Mouse (Mus musculus) embryonic facial prominence, embryonic 10.5 days (tissue): ENCODE data around the gene Rtl6. TPM values are rescaled to one million over a fixed set of nuclear protein-coding genes. Genes with fewer than 3 reads are reported as not detected.

Source experiments
- DNase-seq: peaks from one replicate; pipeline ENCODE4 v3.0.0-alpha.2; 2017; ENCODE audit warnings: low spot score
- H3K27ac ChIP-seq: fragments of 300-500 bp; sonication (generic); replicated peaks from 2 replicates; pipeline ENCODE4 v1.5.1; 2016; ENCODE audit warnings: mild to moderate bottlenecking
- H3K27me3 ChIP-seq: fragments of 300-500 bp; sonication (generic); replicated peaks from 2 replicates; pipeline ENCODE4 v1.6.1; 2016; ENCODE audit warnings: low read depth, mild to moderate bottlenecking; ENCODE audit not compliant: poor library complexity, severe bottlenecking
- H3K36me3 ChIP-seq: fragments of 300-500 bp; sonication (generic); replicated peaks from 2 replicates; pipeline ENCODE4 v1.6.1; 2016; ENCODE audit warnings: mild to moderate bottlenecking, moderate library complexity
- H3K4me1 ChIP-seq: fragments of 300-500 bp; sonication (generic); 2 replicates; pipeline ENCODE4 v1.6.1; 2016
- H3K4me3 ChIP-seq: fragments of 300-500 bp; sonication (generic); 2 replicates; pipeline ENCODE4 v1.5.1; 2016; ENCODE audit warnings: mild to moderate bottlenecking, moderate library complexity
- H3K9me3 ChIP-seq: fragments of 300-500 bp; sonication (generic); 2 replicates; pipeline ENCODE4 v1.6.1; 2016; ENCODE audit warnings: mild to moderate bottlenecking
- WGBS: fragments of 180-500 bp; shearing (Covaris S2); methylation state at CpG from one replicate; pipeline ENCODE4 v1.1.7; 2016; 5-methylcytosine and 5-hydroxymethylcytosine counted together
- polyA plus RNA-seq: library from polyadenylated mRNA; unstranded; fragments of >200 nt; fragmentation: Nextera tagmentation; extraction: Ambion mirVana; gene quantifications from 2 replicates; pipeline ENCODE4 v1.2.1, GENCODE M21; 2016

Rtl6 gene
- polyA plus RNA-seq, 1 experiment from 2014 or later: 26.0 TPM

- no peaks in the 10 kb centered on the region for H3K36me3 ChIP-seq
- peaks cover 5% of the 10 kb centered on the region; the same call in 1 of the 2 replicates for H3K4me1 ChIP-seq
- DNase-seq: no peak
- H3K27me3 ChIP-seq: 0 out of 2 replicates have a peak, but pooled peaks cover 10% of the 10 kb centered on the region
- H3K27ac ChIP-seq: no peak overlapping the region
- 63% methylated on average over 10 of the region's 10 CpGs for WGBS
- peaks cover 3% of the 10 kb centered on the region; the same call in 1 of the 2 replicates for H3K9me3 ChIP-seq
- no peak overlapping the region for H3K4me3 ChIP-seq
Observed at GRCm38 (mm10) chr15:84531535-84531934, 26.1 kb downstream of the Rtl6 start.

- H3K27ac ChIP-seq: no peak overlapping the region
- no peaks in the 10 kb centered on the region for H3K36me3 ChIP-seq
- DNase-seq: no peak
- H3K27me3 ChIP-seq: 0 out of 2 replicates have a peak, but pooled peaks cover 15% of the 10 kb centered on the region
- H3K9me3 ChIP-seq: no peaks in the 10 kb centered on the region
- WGBS: 81% methylated on average over 14 of the region's 14 CpGs
- no peak overlapping the region for H3K4me3 ChIP-seq
- H3K4me1 ChIP-seq: peaks cover 12% of the 10 kb centered on the region; the same call in 1 of the 2 replicates
Observed at GRCm38 (mm10) chr15:84526921-84527320, 30.7 kb downstream of the Rtl6 start.

GRCm38 (mm10) chr15:84525222-84525883 lies 32.3 kb downstream of the Rtl6 start:
- Histone ChIP-seq H3K27ac (no peak overlapping the region), H3K27me3 (0 out of 2 replicates have a peak, but pooled peaks cover 15% of the 10 kb centered on the region), H3K36me3 (no peaks in the 10 kb centered on the region), H3K4me3 (no peak overlapping the region), H3K9me3 (no peaks in the 10 kb centered on the region), H3K4me1 (peaks cover 17% of the 10 kb centered on the region; the same call in 1 of the 2 replicates)
- no peak for DNase-seq
- WGBS: 69% methylated on average over 5 of the region's 5 CpGs

GRCm38 (mm10) chr15:84522953-84523689 lies 34.5 kb downstream of the Rtl6 start:
- peaks cover 22% of the 10 kb centered on the region for H3K4me1 ChIP-seq
- no peak overlapping the region for H3K27ac ChIP-seq
- 89% methylated on average over 8 of the region's 8 CpGs for WGBS
- DNase-seq: no peak
- no peaks in the 10 kb centered on the region for H3K36me3 ChIP-seq
- H3K27me3 ChIP-seq: 0 out of 2 replicates have a peak, but pooled peaks cover 10% of the 10 kb centered on the region
- H3K9me3 ChIP-seq: no peaks in the 10 kb centered on the region
- H3K4me3 ChIP-seq: no peak overlapping the region

GRCm38 (mm10) chr15:84521486-84521885 lies 36.1 kb downstream of the Rtl6 start:
- Histone ChIP-seq H3K27me3 (peaks cover 13% of the 10 kb centered on the region), H3K4me1 (peaks cover 19% of the 10 kb centered on the region), H3K36me3 (no peaks in the 10 kb centered on the region), H3K27ac (no peak overlapping the region), H3K9me3 (no peaks in the 10 kb centered on the region), H3K4me3 (no peak overlapping the region)
- DNase-seq: no peak
- whole genome bisulfite sequencing: 84% methylated on average over 4 of the region's 4 CpGs

- H3K9me3 ChIP-seq: no peaks in the 10 kb centered on the region
- WGBS: 77% methylated on average over 8 of the region's 8 CpGs
- H3K27me3 ChIP-seq: peaks cover 14% of the 10 kb centered on the region
- H3K4me3 ChIP-seq: no peak overlapping the region
- no peak overlapping the region for H3K27ac ChIP-seq
- peaks cover 14% of the 10 kb centered on the region for H3K4me1 ChIP-seq
- DNase-seq: no peak
- H3K36me3 ChIP-seq: no peaks in the 10 kb centered on the region
Observed at GRCm38 (mm10) chr15:84518540-84518939, 39.1 kb downstream of the Rtl6 start.

GRCm38 (mm10) chr15:84512626-84513296 lies 44.9 kb downstream of the Rtl6 start:
- peak; percentile 46 for DNase-seq

GRCm38 (mm10) chr15:84509981-84510380 lies 47.6 kb downstream of the Rtl6 start:
- WGBS: 71% methylated on average over 16 of the region's 16 CpGs
- DNase-seq: no peak
- no peaks in the 10 kb centered on the region for H3K9me3 ChIP-seq
- no peak overlapping the region for H3K27ac ChIP-seq
- H3K4me1 ChIP-seq: peaks cover 55% of the 10 kb centered on the region
- H3K36me3 ChIP-seq: no peaks in the 10 kb centered on the region
- H3K27me3 ChIP-seq: peaks cover 19% of the 10 kb centered on the region
- H3K4me3 ChIP-seq: no peak overlapping the region

More at GRCm38 (mm10) chr15:84512626-84513296, 44.9 kb downstream of the Rtl6 start:
- peak overlapping the region; percentile 11; the same call in 1 of the 2 replicates for H3K27ac ChIP-seq
- H3K36me3 ChIP-seq: no peaks in the 10 kb centered on the region
- peaks cover 48% of the 10 kb centered on the region for H3K4me1 ChIP-seq
- peaks cover 29% of the 10 kb centered on the region for H3K27me3 ChIP-seq
- 41% methylated on average over 5 of the region's 5 CpGs for WGBS
- no peaks in the 10 kb centered on the region for H3K9me3 ChIP-seq
- no peak overlapping the region for H3K4me3 ChIP-seq

- DNase-seq: no peak
- Histone ChIP-seq H3K4me1 (peaks cover 61% of the 10 kb centered on the region), H3K9me3 (no peaks in the 10 kb centered on the region), H3K27ac (no peak overlapping the region), H3K4me3 (no peak overlapping the region), H3K27me3 (peaks cover 19% of the 10 kb centered on the region), H3K36me3 (no peaks in the 10 kb centered on the region)
- WGBS: 68% methylated on average over 5 of the region's 5 CpGs
Observed at GRCm38 (mm10) chr15:84509161-84509560, 48.5 kb downstream of the Rtl6 start.

GRCm38 (mm10) chr15:84506026-84506425 lies 51.6 kb downstream of the Rtl6 start:
- Histone ChIP-seq H3K27ac (peak overlapping the region; percentile 24; the same call in 1 of the 2 replicates), H3K9me3 (no peaks in the 10 kb centered on the region), H3K4me3 (no peak overlapping the region), H3K4me1 (peaks cover 42% of the 10 kb centered on the region), H3K36me3 (no peaks in the 10 kb centered on the region), H3K27me3 (peaks cover 19% of the 10 kb centered on the region)
- DNase-seq: no peak
- 83% methylated on average over 10 of the region's 10 CpGs for WGBS

- Histone ChIP-seq H3K27ac (no peak overlapping the region), H3K36me3 (no peaks in the 10 kb centered on the region), H3K4me3 (no peak overlapping the region), H3K4me1 (peaks cover 38% of the 10 kb centered on the region), H3K27me3 (peaks cover 10% of the 10 kb centered on the region), H3K9me3 (no peaks in the 10 kb centered on the region)
- no peak for DNase-seq
- 60% methylated on average over 7 of the region's 7 CpGs for WGBS
Observed at GRCm38 (mm10) chr15:84504895-84505294, 52.7 kb downstream of the Rtl6 start.
